Mouse (Mus musculus): ENCODE results near the gene Tmem9. TPM values are rescaled to one million over a fixed set of nuclear protein-coding genes. Genes with fewer than 3 reads are reported as not detected.

Gene Tmem9
- 93.3 and 112 TPM in 2 replicates for polyA plus RNA-seq (2014; fragmentation: Nextera tagmentation; extraction: Ambion mirVana)

GRCm38 (mm10) chr1:136007211-136008158, at the start of gene Tmem9:
Tmem9 (plus strand) TSS chr1:136008150.
- Histone ChIP-seq H3K9me3 (ENCODE audit: control insufficient read depth, low read length) (no peaks in the 10 kb centered on the region), H3K4me2 (ENCODE audit: low read depth, low read length) (peak within 1 kb of the TSS; percentile 73), H3K36me3 (ENCODE audit: control insufficient read depth, insufficient read depth, low read length) (no peaks in the 10 kb centered on the region), H3K4me1 (ENCODE audit: control insufficient read depth, insufficient read depth, low read length) (peaks cover 4% of the 10 kb centered on the region; the same call in 1 of the 2 replicates), H3K9ac (ENCODE audit: low read depth, low read length) (peak within 1 kb of the TSS; percentile 40), H3K27ac (replicated peaks; ENCODE audit: low read depth, low read length) (no peak within 1 kb of the TSS), H3K4me3 (ENCODE audit: low read depth, low read length) (peak within 1 kb of the TSS; percentile 44), H3K27me3 (replicated peaks; ENCODE audit: control insufficient read depth, insufficient read depth, low read length) (0 out of 2 replicates have a peak, but pooled peaks cover 7% of the 10 kb centered on the region)
- ATAC-seq (ENCODE audit: low read depth) (peak; percentile 93), DNase-seq (ENCODE audit: low spot score) (peak; percentile 91)
- 2% methylated on average over 37 of the region's 37 CpGs for WGBS

GRCm38 (mm10) chr1:135958483-135958882, 49.5 kb upstream of the Tmem9 start:
- H3K4me1 ChIP-seq (ENCODE audit: control insufficient read depth, insufficient read depth, low read length) = no peaks in the 10 kb centered on the region

GRCm38 (mm10) chr1:135963177-135963576, 44.8 kb upstream of the Tmem9 start:
- Histone ChIP-seq H3K4me2 (ENCODE audit: low read depth, low read length) (no peak overlapping the region), H3K9me3 (ENCODE audit: control insufficient read depth, low read length) (no peaks in the 10 kb centered on the region), H3K9ac (ENCODE audit: low read depth, low read length) (no peak overlapping the region), H3K4me3 (ENCODE audit: low read depth, low read length) (no peak overlapping the region), H3K36me3 (ENCODE audit: control insufficient read depth, insufficient read depth, low read length) (no peaks in the 10 kb centered on the region), H3K27me3 (replicated peaks; ENCODE audit: control insufficient read depth, insufficient read depth, low read length) (no peaks in the 10 kb centered on the region), H3K4me1 (ENCODE audit: control insufficient read depth, insufficient read depth, low read length) (no peaks in the 10 kb centered on the region), H3K27ac (replicated peaks; ENCODE audit: low read depth, low read length) (no peak overlapping the region)
- DNase-seq (ENCODE audit: low spot score) (no peak), ATAC-seq (ENCODE audit: low read depth) (no peak)
- WGBS = 73% methylated on average over 5 of the region's 5 CpGs

More at GRCm38 (mm10) chr1:135958483-135958882, 49.5 kb upstream of the Tmem9 start:
- Histone ChIP-seq H3K27ac (replicated peaks; ENCODE audit: low read depth, low read length) (no peak overlapping the region), H3K27me3 (replicated peaks; ENCODE audit: control insufficient read depth, insufficient read depth, low read length) (no peaks in the 10 kb centered on the region), H3K4me3 (ENCODE audit: low read depth, low read length) (no peak overlapping the region), H3K4me2 (ENCODE audit: low read depth, low read length) (no peak overlapping the region), H3K9me3 (ENCODE audit: control insufficient read depth, low read length) (no peaks in the 10 kb centered on the region), H3K9ac (ENCODE audit: low read depth, low read length) (no peak overlapping the region), H3K36me3 (ENCODE audit: control insufficient read depth, insufficient read depth, low read length) (no peaks in the 10 kb centered on the region)
- WGBS = 53% methylated on average over 4 of the region's 4 CpGs
- peak; percentile 64 for DNase-seq (ENCODE audit: low spot score)
- 0 out of 2 replicates have a peak, but pooled peaks have one; percentile 12 for ATAC-seq (ENCODE audit: low read depth)

GRCm38 (mm10) chr1:135964561-135964960, 43.4 kb upstream of the Tmem9 start:
- 65% methylated on average over 11 of the region's 11 CpGs for WGBS
- Histone ChIP-seq H3K4me3 (ENCODE audit: low read depth, low read length) (no peak overlapping the region), H3K9ac (ENCODE audit: low read depth, low read length) (no peak overlapping the region), H3K27me3 (replicated peaks; ENCODE audit: control insufficient read depth, insufficient read depth, low read length) (no peaks in the 10 kb centered on the region), H3K9me3 (ENCODE audit: control insufficient read depth, low read length) (no peaks in the 10 kb centered on the region), H3K4me1 (ENCODE audit: control insufficient read depth, insufficient read depth, low read length) (no peaks in the 10 kb centered on the region), H3K27ac (replicated peaks; ENCODE audit: low read depth, low read length) (no peak overlapping the region), H3K4me2 (ENCODE audit: low read depth, low read length) (no peak overlapping the region), H3K36me3 (ENCODE audit: control insufficient read depth, insufficient read depth, low read length) (no peaks in the 10 kb centered on the region)
- DNase-seq (ENCODE audit: low spot score) = no peak
- ATAC-seq (ENCODE audit: low read depth) = no peak

GRCm38 (mm10) chr1:135967739-135968138, 40.2 kb upstream of the Tmem9 start:
- Histone ChIP-seq H3K27ac (replicated peaks; ENCODE audit: low read depth, low read length) (no peak overlapping the region), H3K9me3 (ENCODE audit: control insufficient read depth, low read length) (no peaks in the 10 kb centered on the region), H3K4me3 (ENCODE audit: low read depth, low read length) (no peak overlapping the region), H3K4me2 (ENCODE audit: low read depth, low read length) (no peak overlapping the region), H3K4me1 (ENCODE audit: control insufficient read depth, insufficient read depth, low read length) (no peaks in the 10 kb centered on the region), H3K36me3 (ENCODE audit: control insufficient read depth, insufficient read depth, low read length) (no peaks in the 10 kb centered on the region), H3K27me3 (replicated peaks; ENCODE audit: control insufficient read depth, insufficient read depth, low read length) (no peaks in the 10 kb centered on the region), H3K9ac (ENCODE audit: low read depth, low read length) (no peak overlapping the region)
- DNase-seq (ENCODE audit: low spot score) (no peak), ATAC-seq (ENCODE audit: low read depth) (no peak)
- WGBS = 76% methylated on average over 4 of the region's 4 CpGs

- no peaks in the 10 kb centered on the region for H3K36me3 ChIP-seq (ENCODE audit: control insufficient read depth, insufficient read depth, low read length)
- no peaks in the 10 kb centered on the region for H3K4me1 ChIP-seq (ENCODE audit: control insufficient read depth, insufficient read depth, low read length)
- H3K27me3 ChIP-seq (replicated peaks; ENCODE audit: control insufficient read depth, insufficient read depth, low read length) = no peaks in the 10 kb centered on the region
- DNase-seq (ENCODE audit: low spot score) (no peak), ATAC-seq (ENCODE audit: low read depth) (no peak)
- no peak overlapping the region for H3K27ac ChIP-seq (replicated peaks; ENCODE audit: low read depth, low read length)
- 54% methylated on average over 2 of the region's 2 CpGs for WGBS
- H3K9me3 ChIP-seq (ENCODE audit: control insufficient read depth, low read length) = no peaks in the 10 kb centered on the region
- H3K9ac ChIP-seq (ENCODE audit: low read depth, low read length) = no peak overlapping the region
- no peak overlapping the region for H3K4me3 ChIP-seq (ENCODE audit: low read depth, low read length)
- H3K4me2 ChIP-seq (ENCODE audit: low read depth, low read length) = no peak overlapping the region
These were observed 37.5 kb upstream of the Tmem9 start for GRCm38 (mm10) chr1:135970486-135970885.

- DNase-seq (ENCODE audit: low spot score) (no peak), ATAC-seq (ENCODE audit: low read depth) (no peak)
- no peak overlapping the region for H3K4me2 ChIP-seq (ENCODE audit: low read depth, low read length)
- 88% methylated on average over 3 of the region's 3 CpGs for WGBS
- H3K9ac ChIP-seq (ENCODE audit: low read depth, low read length) = no peak overlapping the region
- no peaks in the 10 kb centered on the region for H3K27me3 ChIP-seq (replicated peaks; ENCODE audit: control insufficient read depth, insufficient read depth, low read length)
- H3K27ac ChIP-seq (replicated peaks; ENCODE audit: low read depth, low read length) = no peak overlapping the region
- H3K4me1 ChIP-seq (ENCODE audit: control insufficient read depth, insufficient read depth, low read length) = no peaks in the 10 kb centered on the region
- H3K36me3 ChIP-seq (ENCODE audit: control insufficient read depth, insufficient read depth, low read length) = no peaks in the 10 kb centered on the region
- no peak overlapping the region for H3K4me3 ChIP-seq (ENCODE audit: low read depth, low read length)
- H3K9me3 ChIP-seq (ENCODE audit: control insufficient read depth, low read length) = no peaks in the 10 kb centered on the region
These were observed 35.4 kb upstream of the Tmem9 start for GRCm38 (mm10) chr1:135972576-135972975.

GRCm38 (mm10) chr1:135984105-135984504, 23.8 kb upstream of the Tmem9 start:
- H3K9ac ChIP-seq (ENCODE audit: low read depth, low read length) = no peak overlapping the region
- H3K9me3 ChIP-seq (ENCODE audit: control insufficient read depth, low read length) = no peaks in the 10 kb centered on the region
- no peaks in the 10 kb centered on the region for H3K4me1 ChIP-seq (ENCODE audit: control insufficient read depth, insufficient read depth, low read length)
- no peak overlapping the region for H3K27ac ChIP-seq (replicated peaks; ENCODE audit: low read depth, low read length)
- H3K27me3 ChIP-seq (replicated peaks; ENCODE audit: control insufficient read depth, insufficient read depth, low read length) = no peaks in the 10 kb centered on the region
- peak; percentile 11 for DNase-seq (ENCODE audit: low spot score)
- no peak overlapping the region for H3K4me2 ChIP-seq (ENCODE audit: low read depth, low read length)
- no peak for ATAC-seq (ENCODE audit: low read depth)
- H3K36me3 ChIP-seq (ENCODE audit: control insufficient read depth, insufficient read depth, low read length) = no peaks in the 10 kb centered on the region
- no peak overlapping the region for H3K4me3 ChIP-seq (ENCODE audit: low read depth, low read length)
- 52% methylated on average over 5 of the region's 5 CpGs for WGBS
